Mouse (Mus musculus): ENCODE data around the gene Ddx25.
A peak's percentile ranks its signal among the peaks of the same experiment; 100 is the strongest.

The Ddx25 gene

DNA sequence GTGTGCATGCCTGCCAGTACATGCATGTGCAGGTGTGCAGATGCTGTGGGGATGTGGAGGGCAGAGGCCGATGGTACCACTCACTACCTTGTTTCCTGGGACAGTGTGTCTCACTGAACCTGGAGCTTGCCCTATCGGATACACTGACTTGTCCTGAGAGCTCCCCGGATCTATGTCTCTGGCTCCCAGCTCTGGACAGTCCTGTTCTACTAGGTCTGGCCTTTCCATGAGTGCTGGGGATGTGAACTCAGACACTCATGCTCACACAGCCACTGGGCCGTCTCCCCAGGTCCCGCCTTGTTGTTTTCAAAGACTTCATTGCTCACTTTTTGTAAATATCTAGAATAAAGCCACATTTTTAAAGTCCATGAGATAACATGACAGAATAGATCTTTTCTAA lies 17.3 kb downstream of the Ddx25 start:
- DNase-seq = no peak

DNA sequence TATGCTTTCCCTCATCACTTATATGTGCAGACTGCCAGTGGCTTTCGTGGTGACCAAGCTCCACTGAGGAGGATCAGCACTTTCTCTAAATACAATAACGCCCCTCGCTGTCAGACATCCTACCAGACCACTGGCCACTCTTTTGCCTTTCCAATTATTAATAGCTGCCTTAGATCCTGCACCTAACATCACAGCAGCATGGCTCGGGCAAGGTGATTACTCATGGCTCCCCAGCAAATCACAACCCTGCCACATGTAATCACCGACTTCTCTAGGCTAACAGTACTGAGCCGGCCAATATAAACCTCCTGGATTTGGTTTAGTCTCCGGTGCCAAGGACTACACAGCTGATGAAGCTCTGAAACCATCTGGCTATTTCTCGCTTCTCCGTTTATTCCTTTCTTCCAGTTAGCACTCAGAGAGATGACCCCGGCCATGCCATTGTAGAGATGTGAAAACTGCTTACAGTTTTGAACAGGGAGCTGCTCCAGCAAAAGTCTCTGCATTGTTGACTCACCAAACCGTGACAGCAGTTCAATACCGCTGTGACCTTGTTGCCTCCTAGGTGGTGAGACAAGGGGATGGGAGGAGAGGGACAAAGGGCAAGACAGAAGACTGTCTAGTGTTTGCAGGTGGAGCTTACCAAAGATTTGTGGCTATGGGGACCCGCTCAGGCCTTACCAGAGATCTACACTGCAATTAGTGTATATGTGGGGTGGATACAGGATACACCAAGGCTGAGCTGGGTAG lies 19.2 kb downstream of the Ddx25 start:
- no peak for DNase-seq

DNA sequence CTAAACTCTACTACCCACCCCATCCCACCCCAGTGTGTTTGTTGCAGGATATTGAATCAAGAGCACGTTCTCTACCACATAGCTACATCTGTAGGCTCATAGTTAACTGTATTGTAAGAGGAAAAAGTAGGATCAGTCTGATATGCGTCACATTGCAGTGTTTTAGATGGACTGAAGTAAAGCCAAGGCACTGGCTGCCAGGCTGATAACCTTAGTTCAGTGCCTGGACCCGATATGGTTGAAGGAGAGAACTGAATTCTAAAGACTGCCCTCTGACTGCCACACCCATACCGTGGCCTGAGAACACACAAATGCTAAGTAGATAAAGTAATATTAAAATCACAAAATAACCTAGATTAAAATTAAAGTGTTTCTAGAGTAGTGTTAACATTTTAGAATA lies 22.5 kb downstream of the Ddx25 start:
- no peak for DNase-seq

DNA sequence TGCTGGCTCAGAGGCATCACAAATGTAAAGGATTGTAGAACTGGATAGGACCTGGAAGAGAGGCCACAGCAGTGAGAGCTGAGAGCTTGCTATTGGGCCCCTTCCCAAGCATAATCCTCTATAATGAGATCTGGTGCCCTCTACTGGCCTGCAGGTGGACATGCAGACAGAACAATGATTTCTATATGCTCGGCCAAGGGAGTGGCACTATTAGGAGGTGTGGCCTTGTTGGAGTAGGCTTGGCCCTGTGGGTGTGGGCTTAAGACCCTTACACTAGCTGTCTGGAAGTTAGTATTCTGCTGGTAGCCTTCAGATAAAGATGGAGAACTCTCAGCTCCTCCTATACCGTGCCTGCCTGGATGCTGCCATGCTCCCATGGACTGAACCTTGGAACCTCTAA lies 23.2 kb downstream of the Ddx25 start:
- DNase-seq = peak; percentile 51

DNA sequence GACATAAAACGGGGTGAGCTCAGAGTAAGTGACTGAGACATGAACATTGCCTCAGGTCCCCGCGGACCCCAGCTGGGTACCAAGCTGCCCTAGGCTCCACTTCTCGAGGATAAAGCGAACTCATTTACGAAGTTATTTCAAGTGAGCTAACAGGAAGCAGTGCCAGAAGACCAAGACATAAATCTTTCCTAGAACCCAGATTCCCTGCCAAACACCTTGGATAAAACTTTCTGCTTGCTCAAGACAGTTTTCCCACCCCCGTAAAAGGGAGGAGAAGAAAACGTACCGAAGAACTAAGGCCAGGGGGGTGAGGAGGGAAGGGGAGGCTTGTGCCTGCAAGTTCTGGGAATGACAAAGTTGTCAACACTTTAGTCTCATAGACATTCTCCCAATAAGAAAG lies 25.1 kb downstream of the Ddx25 start:
- DNase-seq = peak; percentile 11

DNA sequence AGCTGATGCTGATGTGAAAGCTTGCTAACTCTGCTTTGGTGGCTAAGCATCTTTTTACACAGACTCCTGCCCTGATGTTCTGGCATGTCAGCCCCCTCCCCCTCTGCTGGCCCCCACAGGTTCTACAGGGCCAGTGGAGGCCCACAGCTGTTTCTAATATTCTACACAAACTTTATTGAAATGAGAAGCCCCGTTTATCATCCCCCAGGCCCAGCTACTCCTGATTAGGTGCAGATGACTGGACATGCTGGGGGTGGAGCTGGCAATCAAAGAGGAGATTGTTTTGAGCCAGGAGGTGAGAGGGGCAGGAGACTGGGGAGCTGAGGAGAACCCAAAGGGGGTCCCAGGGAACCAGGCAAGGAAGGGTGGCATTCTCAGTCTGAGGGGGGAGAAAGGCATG lies 28.5 kb downstream of the Ddx25 start:
- no peak for DNase-seq

DNA sequence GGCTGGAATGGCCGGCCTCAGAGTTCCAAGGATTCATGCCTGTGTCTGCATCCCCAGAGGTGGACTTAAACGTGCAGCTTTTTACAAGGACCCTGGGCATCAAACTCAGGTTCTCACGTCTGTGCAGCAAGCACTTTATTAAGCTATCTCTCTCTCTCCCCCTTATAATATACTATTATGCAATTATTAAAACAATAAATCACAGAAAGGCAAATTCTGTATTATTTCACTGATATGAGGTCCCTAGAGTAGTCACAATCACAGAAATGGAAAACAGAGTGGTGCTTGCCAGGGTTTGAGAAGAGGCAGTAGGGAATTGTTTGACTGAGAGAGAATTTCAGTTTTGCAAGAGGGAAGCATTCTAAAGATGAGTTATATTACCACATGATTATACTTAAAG lies 29.2 kb downstream of the Ddx25 start:
- DNase-seq = no peak

DNA sequence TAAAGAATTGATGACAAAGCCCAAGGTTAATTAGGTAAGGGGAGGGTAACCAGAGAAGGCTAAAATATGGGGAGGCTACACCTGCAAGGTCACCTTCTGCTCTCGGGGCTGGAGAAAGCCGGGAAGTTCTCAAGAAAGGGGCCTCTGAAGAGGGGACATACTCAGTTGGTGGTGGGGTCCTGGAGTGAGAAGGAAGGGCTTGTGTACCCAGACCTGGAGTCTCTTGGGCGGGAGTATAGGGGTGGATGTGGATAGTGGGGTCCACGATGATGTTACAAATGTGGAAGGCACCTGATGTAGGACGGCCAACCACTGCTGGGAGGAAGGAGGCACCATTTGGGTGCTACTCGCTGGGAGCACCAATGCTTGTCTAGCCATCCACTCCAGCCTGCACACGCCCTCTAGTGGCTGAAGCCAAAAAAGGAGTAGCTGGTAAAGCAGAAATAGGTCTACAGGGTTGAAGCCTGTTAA lies 34.4 kb downstream of the Ddx25 start:
- peak; percentile 74 for DNase-seq

DNA sequence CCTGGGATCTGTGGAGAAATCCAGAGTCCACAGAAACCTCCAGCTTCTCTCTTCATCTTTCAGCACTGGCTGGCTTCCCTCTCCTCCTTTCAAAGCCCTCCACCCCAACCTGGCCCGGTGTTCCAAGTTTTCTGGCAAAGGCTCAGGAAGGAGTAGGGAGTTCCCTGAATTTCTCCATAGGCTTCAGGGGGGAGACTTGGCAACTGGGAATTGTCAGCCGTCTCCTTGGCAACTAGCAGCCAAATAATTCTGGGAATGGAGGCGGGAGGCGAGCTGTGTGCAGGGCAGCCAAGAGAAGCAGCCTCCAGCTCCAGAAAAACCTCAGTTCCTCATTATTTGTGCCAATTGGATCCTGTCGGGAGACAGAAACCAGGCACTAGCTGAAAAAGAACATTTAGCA lies 34.8 kb downstream of the Ddx25 start:
- DNase-seq = no peak

DNA sequence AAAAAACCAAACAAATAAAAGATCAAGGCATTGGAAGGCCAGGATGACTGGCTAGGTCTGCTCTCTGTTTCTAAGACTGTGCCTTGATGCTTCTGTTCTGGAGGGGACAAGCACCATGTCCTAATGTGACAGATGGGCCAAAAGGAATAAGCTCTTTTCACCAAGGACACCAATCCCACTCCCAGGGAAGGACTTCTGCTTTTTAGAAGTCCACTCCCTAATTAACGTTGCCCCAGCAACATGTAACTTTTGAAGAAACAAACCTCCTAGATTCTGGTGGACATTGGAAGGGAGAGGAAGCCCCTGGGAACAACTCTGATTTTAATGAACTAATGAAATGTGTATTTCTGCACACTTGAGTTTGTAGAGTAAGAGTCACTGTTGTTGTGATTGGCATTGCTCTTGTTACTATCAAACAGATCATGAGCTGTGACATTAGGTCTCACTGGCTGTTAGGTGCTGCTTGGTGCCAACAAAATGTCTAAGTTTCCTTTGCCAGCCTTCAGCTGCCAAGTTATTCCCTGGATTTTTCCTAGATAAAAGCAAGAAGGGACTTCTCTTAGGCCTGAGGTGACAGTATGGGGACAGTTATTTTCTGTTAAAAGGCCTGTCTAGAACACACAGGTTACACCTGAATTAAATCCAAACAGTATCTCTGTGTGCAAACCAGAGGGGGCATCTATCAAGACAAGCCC lies 35.4 kb downstream of the Ddx25 start:
- no peak for DNase-seq

DNA sequence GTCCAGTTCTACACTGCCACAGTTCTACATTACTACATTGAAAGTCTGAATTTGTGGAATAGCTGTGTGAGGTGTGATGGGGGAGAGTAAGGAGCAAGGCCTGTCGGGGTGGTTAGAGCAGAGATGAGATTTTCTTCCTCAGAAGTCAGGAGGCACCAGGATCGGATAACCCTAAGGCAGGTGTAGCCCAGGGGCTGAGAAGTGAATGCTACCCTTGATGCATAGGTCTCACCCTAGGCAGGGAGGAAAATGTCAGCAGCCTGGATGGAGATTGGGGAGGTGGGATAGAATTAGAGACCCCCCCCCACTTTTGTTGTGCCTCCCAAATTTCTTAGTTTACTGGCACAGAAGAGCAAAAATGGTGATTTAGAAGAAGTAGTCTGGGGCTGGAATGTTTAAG lies 36.1 kb downstream of the Ddx25 start:
- no peak for DNase-seq

DNA sequence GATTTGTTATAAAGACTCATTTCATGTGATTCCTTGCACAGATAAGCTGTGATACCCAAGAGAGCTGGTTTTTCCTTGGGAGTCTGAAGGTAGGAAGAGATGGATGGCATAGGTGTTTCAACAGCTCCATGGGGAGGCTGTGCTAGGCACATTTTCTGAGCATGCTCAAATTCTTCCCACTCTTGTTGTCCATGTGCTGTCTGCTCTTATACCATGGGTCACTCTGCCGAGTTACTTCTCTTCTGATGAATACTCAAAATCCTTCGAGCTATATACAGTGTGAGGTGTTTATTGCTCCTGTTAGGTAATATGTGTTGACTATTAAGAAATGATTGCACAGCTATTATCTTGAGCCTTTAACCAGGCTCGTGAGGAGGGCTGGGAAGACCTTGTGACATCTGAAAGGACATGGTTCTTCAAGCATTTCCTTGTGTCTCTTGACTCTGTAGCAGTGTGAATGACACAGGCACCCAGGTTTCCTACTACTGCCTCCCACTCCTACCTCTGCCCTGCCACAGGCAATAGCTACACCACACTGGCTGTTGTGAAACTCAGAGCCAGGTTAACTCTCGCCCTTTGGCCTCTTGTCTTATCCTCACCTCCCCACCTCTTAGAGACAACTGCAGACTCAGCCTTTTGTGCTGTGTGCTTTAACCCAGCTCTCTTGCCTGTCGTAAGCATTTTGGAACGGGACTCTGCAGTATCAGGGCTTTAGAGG lies 37.5 kb downstream of the Ddx25 start:
- no peak for DNase-seq

DNA sequence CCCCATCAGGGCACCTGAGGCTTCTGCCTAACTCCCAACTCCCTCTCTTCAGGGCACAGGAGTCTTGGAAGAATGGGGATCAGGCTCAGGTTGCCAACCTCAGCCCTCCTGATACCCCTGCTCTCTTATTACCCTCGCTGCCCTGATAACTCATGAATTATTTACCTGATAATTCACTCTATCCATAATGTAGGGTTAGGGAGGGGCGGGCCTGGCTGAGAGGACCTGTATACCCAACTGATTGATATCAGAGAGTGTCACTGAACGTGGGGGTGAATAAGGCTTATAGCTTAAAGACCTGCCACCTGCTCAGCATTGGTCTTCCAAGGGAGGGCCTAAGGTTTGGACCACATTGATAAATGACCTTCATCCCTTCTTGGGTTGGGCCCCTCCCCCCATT lies 40.2 kb downstream of the Ddx25 start, which contains the start of gene Gm1113:
TSS of gene Gm1113 (minus strand) at position 101 of the 400 bp plus-strand sequence.
- DNase-seq = no peak

DNA sequence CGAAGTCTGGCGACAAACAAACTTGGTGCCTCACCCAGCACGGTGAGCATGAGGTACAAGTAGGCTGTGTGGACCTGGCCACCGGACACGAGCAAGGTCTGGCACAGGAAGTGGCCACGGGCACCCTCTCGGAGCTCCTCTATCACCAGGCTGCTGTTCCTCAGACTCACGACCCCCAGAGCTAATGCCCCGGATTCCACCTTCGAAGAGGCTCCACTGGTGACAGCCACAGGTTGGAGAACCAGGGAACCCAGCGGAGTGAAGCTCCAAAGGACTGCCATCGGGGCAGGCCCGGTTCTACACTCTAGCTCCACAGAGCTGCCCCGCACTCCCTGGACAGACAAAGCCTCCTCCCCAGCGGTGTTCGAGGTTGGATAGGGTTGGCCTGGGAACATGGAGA lies 41.6 kb downstream of the Ddx25 start:
- no peak for DNase-seq

DNA sequence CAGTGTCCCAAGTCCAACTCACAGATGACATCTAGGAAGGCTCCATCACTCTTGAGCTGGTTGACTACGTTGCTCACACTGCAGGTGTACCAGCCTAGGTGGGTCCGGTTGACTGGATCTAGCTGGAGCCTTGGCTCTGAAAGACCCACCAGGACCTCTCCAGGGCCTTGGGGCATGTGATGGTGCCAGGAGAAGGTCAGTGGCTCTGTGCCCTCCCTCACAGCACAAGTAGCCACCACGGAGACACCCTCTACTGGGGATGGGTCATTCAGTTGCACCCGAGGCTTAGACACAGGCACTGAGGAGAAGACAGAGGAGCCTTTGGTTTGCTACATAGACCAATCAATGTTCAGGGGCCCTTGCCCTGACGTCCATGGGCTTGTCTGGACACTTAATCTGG lies 42.1 kb downstream of the Ddx25 start:
- DNase-seq = no peak

DNA sequence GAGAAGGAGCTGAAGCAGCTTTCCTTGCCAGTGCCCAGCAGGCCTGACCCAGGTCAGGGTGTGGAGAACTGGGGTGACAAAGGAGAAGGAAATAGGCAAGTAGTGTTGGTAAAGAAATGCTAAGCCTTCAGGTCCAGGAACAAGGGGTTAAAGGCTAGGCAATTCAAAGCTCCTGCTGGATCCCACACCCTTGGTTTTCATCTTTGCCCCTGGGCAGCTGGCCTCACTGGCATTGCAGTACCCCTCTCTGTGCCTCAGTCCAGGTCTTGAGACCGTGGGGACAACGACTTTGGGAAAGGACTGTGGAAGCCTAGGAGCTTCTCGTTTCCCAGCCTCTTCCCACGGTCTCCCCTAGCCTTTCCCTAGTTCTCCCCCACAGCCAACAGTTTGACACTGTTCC lies 44.4 kb downstream of the Ddx25 start:
- no peak for DNase-seq

DNA sequence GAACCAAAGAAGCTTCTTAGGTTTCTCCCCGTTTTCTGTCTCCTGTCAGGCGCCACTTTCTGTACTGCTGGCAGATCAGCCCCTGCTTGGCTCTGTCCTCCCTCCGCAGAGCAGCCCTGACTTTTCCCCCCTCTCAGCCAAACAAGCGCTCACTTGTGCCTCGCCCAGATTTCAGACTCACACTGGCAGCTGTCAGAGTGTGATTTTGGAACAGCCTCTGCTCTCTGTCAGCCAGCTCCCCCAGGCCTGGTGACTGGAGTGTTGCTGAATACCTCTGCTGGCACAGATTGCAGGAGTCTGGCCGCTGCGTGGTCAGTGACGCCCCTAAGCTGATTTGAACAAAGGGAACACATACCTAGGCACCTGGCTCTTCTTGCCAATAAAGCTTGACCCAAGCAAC lies 50.1 kb downstream of the Ddx25 start:
- DNase-seq = no peak

DNA sequence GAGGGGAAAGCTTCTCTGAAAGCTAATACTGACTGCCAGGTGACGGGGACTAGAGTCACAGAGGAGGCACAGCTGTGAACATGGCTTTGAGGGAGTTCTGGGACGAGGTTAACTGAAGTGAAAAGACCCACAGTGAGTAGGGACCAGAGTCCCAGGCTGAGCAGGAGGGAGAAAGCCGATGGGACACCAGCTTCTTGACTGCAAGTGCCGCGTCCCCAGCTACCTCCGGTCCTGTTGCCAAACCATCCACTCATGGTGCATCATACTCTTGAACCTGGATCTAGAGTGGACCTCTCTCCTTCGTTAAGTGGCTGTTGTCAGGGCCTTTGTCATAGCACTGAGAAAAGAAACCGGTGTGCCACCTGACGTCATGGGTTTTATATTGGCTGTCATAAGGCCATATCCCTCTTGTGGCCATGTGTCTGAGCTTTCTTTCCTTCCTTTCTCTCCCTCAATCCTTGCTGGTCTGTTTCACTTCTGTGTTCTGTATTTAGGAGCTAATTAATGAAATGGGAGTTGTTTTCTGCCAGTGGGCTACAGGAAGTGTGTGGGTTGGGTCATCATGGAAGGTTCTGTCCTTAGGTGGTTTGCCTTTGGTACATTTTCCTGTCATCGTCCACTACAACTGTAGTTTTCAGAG lies 55.8 kb downstream of the Ddx25 start:
- DNase-seq = no peak

DNA sequence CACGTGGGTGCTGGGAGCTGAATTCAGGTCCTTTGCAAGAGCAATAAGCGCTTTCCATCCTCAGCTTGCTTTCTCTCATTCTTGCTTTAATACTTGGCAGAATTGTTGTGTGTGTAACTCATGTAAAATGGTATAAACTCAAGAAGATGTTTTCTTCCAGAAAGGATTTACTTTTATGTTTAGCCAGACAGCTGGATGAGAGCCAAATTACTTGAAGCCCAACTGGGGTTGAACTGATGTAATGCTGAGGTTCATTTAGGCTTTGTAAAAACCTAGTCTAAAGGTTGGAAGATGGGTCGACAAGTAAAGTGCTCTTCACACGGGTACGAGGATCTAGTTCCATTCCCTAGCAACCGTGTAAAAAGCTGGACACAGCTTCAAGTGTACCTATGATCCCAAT lies 58.4 kb downstream of the Ddx25 start:
- DNase-seq = no peak

DNA sequence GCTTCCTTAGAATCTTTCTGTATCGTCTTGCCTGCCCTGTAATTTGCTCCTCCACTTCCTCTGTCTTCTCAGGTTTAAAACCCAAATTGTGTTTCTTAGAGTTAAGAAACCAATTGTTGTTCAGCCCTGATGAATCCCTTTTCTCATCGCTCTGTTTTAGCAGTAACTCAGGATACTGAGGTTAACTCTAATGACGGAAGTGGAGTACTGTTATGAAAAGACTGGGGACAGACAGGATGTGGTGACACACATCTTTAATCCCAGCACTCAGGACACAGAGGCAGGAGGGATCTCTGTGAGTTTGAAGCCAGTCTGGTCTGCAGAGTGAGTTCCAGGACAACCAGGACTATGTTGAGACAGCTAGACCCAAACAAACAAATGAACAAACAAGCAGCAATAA lies 62.9 kb downstream of the Ddx25 start:
- no peak for DNase-seq

DNA sequence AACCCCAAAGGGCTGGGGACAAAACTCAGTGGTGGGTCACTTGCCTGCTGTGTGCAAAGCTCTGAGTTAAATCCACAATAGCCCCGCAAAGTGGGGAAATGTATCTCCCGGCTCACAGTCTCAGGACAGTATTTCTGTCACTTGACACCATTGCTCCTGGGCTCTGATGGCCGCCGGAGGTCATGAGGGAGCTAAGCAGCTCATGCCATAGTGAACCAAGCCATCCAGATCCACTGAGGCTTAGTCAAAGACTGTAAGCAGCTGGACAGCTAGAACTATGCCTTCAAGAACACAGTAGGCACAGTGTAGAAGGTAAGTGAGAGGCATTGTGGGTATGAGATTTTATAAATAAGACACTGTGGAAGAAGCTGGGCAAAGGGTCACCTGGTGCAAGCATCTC lies 63.4 kb downstream of the Ddx25 start:
- no peak for DNase-seq

DNA sequence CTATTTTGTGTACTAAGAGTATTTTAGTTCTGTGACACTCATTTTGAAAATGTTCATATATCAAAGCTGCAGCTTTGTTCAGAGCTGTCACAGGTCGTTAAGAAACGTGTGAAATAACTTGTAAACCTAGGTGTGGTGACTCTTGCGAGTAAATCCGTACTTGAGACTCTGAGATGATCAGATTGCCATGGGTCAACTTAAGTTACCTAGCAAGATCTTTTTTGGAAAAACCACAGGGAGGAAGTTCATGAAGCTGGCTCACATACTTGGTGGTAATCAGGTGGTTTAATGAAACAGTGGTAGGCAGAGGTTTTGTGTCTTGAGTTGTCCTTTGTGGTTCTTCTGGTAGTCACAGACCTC lies 64.6 kb downstream of the Ddx25 start:
- DNase-seq = no peak

DNA sequence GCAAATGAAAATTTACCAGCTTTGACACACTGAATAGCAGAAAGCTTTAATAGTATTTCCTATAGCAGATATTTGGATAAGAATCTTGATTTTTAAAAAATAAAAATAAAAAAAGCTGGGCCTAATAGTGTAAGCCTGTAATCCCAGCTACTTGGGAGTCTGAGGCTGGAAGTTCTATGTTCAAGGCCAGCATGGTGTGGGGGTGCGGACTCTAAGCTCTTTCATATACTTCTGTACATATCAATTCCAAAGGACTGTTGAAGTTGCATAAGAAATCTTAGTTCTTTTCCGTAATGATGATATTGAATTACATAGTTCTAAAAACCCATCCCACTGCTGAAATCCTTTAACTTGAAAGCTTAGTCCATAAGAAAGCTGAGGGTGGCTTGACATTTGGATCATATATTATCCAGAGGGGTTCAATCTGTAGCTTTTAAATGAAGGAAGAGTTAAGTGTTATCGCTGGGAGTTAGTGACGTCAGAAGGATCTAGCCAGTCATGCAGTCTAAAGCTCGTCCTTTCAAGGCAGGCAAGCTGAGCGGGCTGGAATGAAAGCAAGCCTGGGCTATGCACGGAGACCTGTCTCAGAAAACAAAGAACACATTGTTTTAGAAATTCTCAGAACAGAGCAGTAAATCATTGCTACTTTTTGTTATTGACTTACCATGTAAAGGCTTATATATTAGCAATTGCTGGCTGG lies 65.1 kb downstream of the Ddx25 start:
- DNase-seq = no peak
